Mouse (Mus musculus) intestine, embryonic 16.5 days (tissue): ENCODE results near the gene Top1. TPM values are rescaled to one million over a fixed set of nuclear protein-coding genes. Genes with fewer than 3 reads are reported as not detected.

ENCODE experiments used
- microRNA-seq: library from miRNA; unstranded; fragments of <30 nt; microRNA quantifications from one replicate; pipeline ENCODE4, GENCODE M21; 2016
- polyA plus RNA-seq: library from polyadenylated mRNA; unstranded; fragments of >200 nt; fragmentation: Nextera tagmentation; extraction: Ambion mirVana; gene quantifications from 2 replicates; pipeline ENCODE4 v1.2.1, GENCODE M21; 2015

The Top1 gene
- polyA plus RNA-seq, 1 experiment from 2014 or later = 53.4 TPM

Small RNAs within 50 kb of the gene (microRNA-seq; reads per million reads assigned to microRNA genes)
- gene Gm23968 = not detected

Other genes with a start within 250 kb of the Top1 start
- gene Plcg1, start 85.4 kb downstream of the Top1 start, polyA plus RNA-seq = 16.5 and 20.0 TPM in 2 replicates
- gene Zhx3, start 227.1 kb downstream of the Top1 start, polyA plus RNA-seq = 5.9 and 6.6 TPM in 2 replicates
- gene Lpin3, start 234.8 kb downstream of the Top1 start, polyA plus RNA-seq = 11.9 and 14.0 TPM in 2 replicates